Mouse (Mus musculus) MEL (cell line): ENCODE data around the gene Tubb2b.

Experiments used
- CTCF ChIP-seq, 3 experiments: IDR thresholded peaks in 2 of 3; conservative IDR thresholded peaks in 1 of 3; 2 replicates each; pipeline ENCODE4 v1.5.1; 2011 to 2012; ENCODE audit warnings: low read length in 3 of 3, low read depth in 2 of 3, mild to moderate bottlenecking in 2 of 3, improper control_type of control experiment in 1 of 3, inconsistent platforms in 1 of 3, mixed read lengths in 1 of 3, moderate library complexity in 1 of 3; ENCODE audit not compliant: control insufficient read depth in 1 of 3, insufficient read depth in 1 of 3, poor library complexity in 1 of 3, severe bottlenecking in 1 of 3
- EP300 ChIP-seq, 2 experiments: IDR thresholded peaks; 2 replicates each; pipeline ENCODE4 v1.6.1; 2011; ENCODE audit warnings: improper control_type of control experiment in 2 of 2, low read length in 2 of 2, low read depth in 1 of 2, mild to moderate bottlenecking in 1 of 2
- GATA1 ChIP-seq: IDR thresholded peaks from 2 replicates; pipeline ENCODE4 v1.6.1; 2011; ENCODE audit warnings: low read depth, low read length, improper control_type of control experiment
- HCFC1 ChIP-seq: IDR thresholded peaks from 2 replicates; pipeline ENCODE4 v1.6.1; 2012; ENCODE audit warnings: low read depth, mild to moderate bottlenecking, inconsistent platforms, low read length, improper control_type of control experiment, moderate library complexity
- MAX ChIP-seq: IDR thresholded peaks from 2 replicates; pipeline ENCODE4 v1.6.1; 2011; ENCODE audit warnings: low read length, improper control_type of control experiment
- POLR2AphosphoS2 ChIP-seq: IDR thresholded peaks from 2 replicates; pipeline ENCODE4 v1.6.1; 2011; ENCODE audit warnings: low read length, improper control_type of control experiment
- RAD21 ChIP-seq: IDR thresholded peaks from 2 replicates; pipeline ENCODE4 v1.6.1; 2011; ENCODE audit warnings: mild to moderate bottlenecking, low read depth, low read length, improper control_type of control experiment
- TCF12 ChIP-seq: IDR thresholded peaks from 2 replicates; pipeline ENCODE4 v1.6.1; 2014; ENCODE audit warnings: low read depth, mild to moderate bottlenecking, inconsistent platforms, low read length, improper control_type of control experiment, moderate library complexity

- TF ChIP-seq HCFC1: no peak
- no peak for TF ChIP-seq EP300 (IDR thresholded peaks at IDR 0.05; ENCODE audit: low read depth in 1 of 2, low read length in 2 of 2)
- TF ChIP-seq CTCF (IDR thresholded peaks at IDR 0.05 in 2 of 3, conservative IDR thresholded peaks at IDR 0.05 in 1 of 3; ENCODE audit: control insufficient read depth in 1 of 3, insufficient read depth in 1 of 3, low read depth in 2 of 3, low read length in 3 of 3, poor library complexity in 1 of 3, severe bottlenecking in 1 of 3): no peak
- TF ChIP-seq RAD21: no peak
- TF ChIP-seq TCF12: no peak
- TF ChIP-seq POLR2AphosphoS2: no peak
- no peak for TF ChIP-seq GATA1
- no peak for TF ChIP-seq MAX
Measured at GRCm38 (mm10) chr13:34156133-34156839, 26.0 kb upstream of the Tubb2b start.
